In the genomic region with DNA sequence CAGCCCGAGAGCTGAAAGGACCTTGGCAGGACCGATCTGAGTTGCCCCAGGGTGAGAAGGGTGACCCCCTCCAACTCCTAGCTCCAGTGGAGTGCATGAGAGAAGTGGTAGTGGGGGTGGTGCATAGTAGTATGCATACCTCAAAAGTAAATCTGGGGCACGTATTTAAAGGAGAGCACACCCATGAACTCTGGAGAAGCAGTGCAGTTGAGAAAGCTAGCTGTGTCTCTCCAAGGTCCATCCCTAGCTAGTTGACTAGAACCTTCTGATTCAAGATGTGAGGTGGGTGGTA, we compare ENCODE assay signal across 8 mouse cellular contexts. TPM values are rescaled to one million over a fixed set of nuclear protein-coding genes. Genes with fewer than 3 reads are reported as not detected.
A peak's percentile ranks its signal among the peaks of the same experiment; 100 is the strongest.
DNase-seq lines count a peak whose midpoint lies in the region; ATAC-seq and TF ChIP-seq lines count a peak whose summit lies in the region.

No protein-coding gene starts in this region.

- DNase-seq in kidney, adult 2 months = no peak
- DNase-seq in kidney, postnatal 10 days = no peak
- no peak for DNase-seq in right cerebral cortex, adult 2 months (ENCODE audit: low spot score in 2 of 2)
- DNase-seq in embryo, embryonic 9.5 days (ENCODE audit: extremely low spot score) = no peak
- no peak for DNase-seq in ovary, postnatal 14 days (ENCODE audit: low spot score)

- no peaks in the 10 kb centered on the region for H3K9me3 ChIP-seq in hindbrain, embryonic 13.5 days
- H3K9me3 ChIP-seq in midbrain, embryonic 12.5 days = no peaks in the 10 kb centered on the region

- WGBS in kidney, adult 2 months = 3% methylated on average over 3 of the region's 3 CpGs
- WGBS in bone marrow, adult 2 months = 3% methylated on average over 3 of the region's 3 CpGs
- whole genome bisulfite sequencing in hindbrain, embryonic 13.5 days = 6% methylated on average over 3 of the region's 3 CpGs
- 0% methylated on average over 3 of the region's 3 CpGs for WGBS in midbrain, embryonic 12.5 days

- peak overlapping the region; percentile 78 for H3K9ac ChIP-seq in hindbrain, embryonic 13.5 days
- peak overlapping the region; percentile 72 for H3K9ac ChIP-seq in midbrain, embryonic 12.5 days (replicated peaks)

- H3K4me1 ChIP-seq in kidney, adult 2 months (ENCODE audit: control insufficient read depth, insufficient read depth, low read length) = peaks cover 32% of the 10 kb centered on the region
- peaks cover 5% of the 10 kb centered on the region; the same call in 1 of the 2 replicates for H3K4me1 ChIP-seq in bone marrow, adult 2 months (ENCODE audit: control insufficient read depth, insufficient read depth, low read length)
- H3K4me1 ChIP-seq in hindbrain, embryonic 13.5 days (replicated peaks) = peaks cover 39% of the 10 kb centered on the region
- peaks cover 26% of the 10 kb centered on the region for H3K4me1 ChIP-seq in midbrain, embryonic 12.5 days

- no peak; the same call in 1 of the 2 replicates for ATAC-seq in hindbrain, embryonic 13.5 days (ENCODE audit: low FRiP score)
- no peak for ATAC-seq in midbrain, embryonic 12.5 days (ENCODE audit: low FRiP score, low read depth)

- TF ChIP-seq CTCF in kidney, adult 2 months (conservative IDR thresholded peaks at IDR 0.05; ENCODE audit: insufficient read depth, insufficient read length, low read depth, low read length) = no peak
- no peak for TF ChIP-seq CTCF in bone marrow, adult 2 months (IDR thresholded peaks at IDR 0.05; ENCODE audit: control insufficient read depth, insufficient read depth, low read length)

- H3K27ac ChIP-seq in kidney, adult 2 months (ENCODE audit: insufficient read depth, low read depth, low read length) = peak overlapping the region; percentile 9; the same call in 1 of the 2 replicates
- H3K27ac ChIP-seq in bone marrow, adult 2 months (ENCODE audit: control insufficient read depth, insufficient read depth, low read depth, low read length, poor library complexity) = no peak overlapping the region
- H3K27ac ChIP-seq in hindbrain, embryonic 13.5 days = peak overlapping the region; percentile 62; the same call in 1 of the 2 replicates
- H3K27ac ChIP-seq in midbrain, embryonic 12.5 days (replicated peaks) = peak overlapping the region; percentile 75; the same call in 1 of the 2 replicates

- no peaks in the 10 kb centered on the region for H3K36me3 ChIP-seq in kidney, adult 2 months (ENCODE audit: control insufficient read depth, insufficient read depth, low read length)
- no peaks in the 10 kb centered on the region for H3K36me3 ChIP-seq in hindbrain, embryonic 13.5 days
- H3K36me3 ChIP-seq in midbrain, embryonic 12.5 days = no peaks in the 10 kb centered on the region

- no peak for TF ChIP-seq POLR2A in kidney, adult 2 months (IDR thresholded peaks at IDR 0.05; ENCODE audit: low read depth, low read length)
- no peak for TF ChIP-seq POLR2A in bone marrow, adult 2 months (IDR thresholded peaks at IDR 0.05; ENCODE audit: borderline replicate concordance, control insufficient read depth, low read depth, low read length)

- H3K4me2 ChIP-seq in hindbrain, embryonic 13.5 days = peak overlapping the region; percentile 81
- H3K4me2 ChIP-seq in midbrain, embryonic 12.5 days (replicated peaks) = peak overlapping the region; percentile 88

- H3K4me3 ChIP-seq in kidney, adult 2 months (ENCODE audit: insufficient read depth, low read depth, low read length) = peak overlapping the region; percentile 47
- H3K4me3 ChIP-seq in bone marrow, adult 2 months (replicated peaks; ENCODE audit: control insufficient read depth, low read depth, low read length) = peak overlapping the region; percentile 56
- H3K4me3 ChIP-seq in hindbrain, embryonic 13.5 days = peak overlapping the region; percentile 54
- H3K4me3 ChIP-seq in midbrain, embryonic 12.5 days = peak overlapping the region; percentile 57

- no peaks in the 10 kb centered on the region for H3K27me3 ChIP-seq in kidney, adult 2 months (replicated peaks; ENCODE audit: control insufficient read depth, insufficient read depth, low read length)
- H3K27me3 ChIP-seq in hindbrain, embryonic 13.5 days = peaks cover 9% of the 10 kb centered on the region; the same call in 1 of the 2 replicates
- H3K27me3 ChIP-seq in midbrain, embryonic 12.5 days = peaks cover 29% of the 10 kb centered on the region

RNA-seq across cellular contexts. Expression of gene Rab3il1, which starts 17.0 kb away (rescaled TPM):
- polyA plus RNA-seq in kidney, adult 2 months (2012; rRNA removed) = 66.0 and 90.9 TPM in 2 replicates
- 89.7 and 115 TPM in 2 replicates for polyA plus RNA-seq in bone marrow, adult 2 months (2011; ENCODE audit: insufficient read depth, insufficient read length, low replicate concordance, missing spikeins)
- 22.6 and 25.1 TPM in 2 replicates for polyA plus RNA-seq in hindbrain, embryonic 13.5 days (2015; fragmentation: Nextera tagmentation; extraction: Ambion mirVana)
- polyA plus RNA-seq in midbrain, embryonic 12.5 days (2016; fragmentation: Nextera tagmentation; extraction: Ambion mirVana) = 28.2 and 34.2 TPM in 2 replicates

RNA-seq across cellular contexts. Expression of gene Best1, which starts 17.0 kb away (rescaled TPM):
- 0.33 and 0.38 TPM in 2 replicates for polyA plus RNA-seq in kidney, adult 2 months (2012; rRNA removed)
- polyA plus RNA-seq in bone marrow, adult 2 months (2011; ENCODE audit: insufficient read depth, insufficient read length, low replicate concordance, missing spikeins) = not detected in 2 replicates
- 1.5 and 1.7 TPM in 2 replicates for polyA plus RNA-seq in hindbrain, embryonic 13.5 days (2015; fragmentation: Nextera tagmentation; extraction: Ambion mirVana)
- polyA plus RNA-seq in midbrain, embryonic 12.5 days (2016; fragmentation: Nextera tagmentation; extraction: Ambion mirVana) = 1.1 TPM in 2 replicates

RNA-seq across cellular contexts. Expression of gene Fads3, which starts 22.9 kb away (rescaled TPM):
- 382 and 459 TPM in 2 replicates for polyA plus RNA-seq in kidney, adult 2 months (2012; rRNA removed)
- polyA plus RNA-seq in bone marrow, adult 2 months (2011; ENCODE audit: insufficient read depth, insufficient read length, low replicate concordance, missing spikeins) = 6.6 and 12.5 TPM in 2 replicates
- 15.2 and 18.0 TPM in 2 replicates for polyA plus RNA-seq in hindbrain, embryonic 13.5 days (2015; fragmentation: Nextera tagmentation; extraction: Ambion mirVana)
- polyA plus RNA-seq in midbrain, embryonic 12.5 days (2016; fragmentation: Nextera tagmentation; extraction: Ambion mirVana) = 9.6 and 10.7 TPM in 2 replicates

RNA-seq across cellular contexts. Expression of gene Fth1, which starts 38.1 kb away (rescaled TPM):
- 8,110 and 8,726 TPM in 2 replicates for polyA plus RNA-seq in kidney, adult 2 months (2012; rRNA removed)
- 1,509 and 1,706 TPM in 2 replicates for polyA plus RNA-seq in bone marrow, adult 2 months (2011; ENCODE audit: insufficient read depth, insufficient read length, low replicate concordance, missing spikeins)
- 1,535 and 1,618 TPM in 2 replicates for polyA plus RNA-seq in hindbrain, embryonic 13.5 days (2015; fragmentation: Nextera tagmentation; extraction: Ambion mirVana)
- polyA plus RNA-seq in midbrain, embryonic 12.5 days (2016; fragmentation: Nextera tagmentation; extraction: Ambion mirVana) = 1,351 and 1,421 TPM in 2 replicates

Comparison
In these comparisons a context has a peak if more than half of its experiments do, and no peak if none do; other contexts are left out.
1. RNA of gene Fads3, which starts 22.9 kb away (polyA plus RNA-seq): 382 to 459 TPM in kidney, adult 2 months; 15.2 to 18.0 TPM in hindbrain, embryonic 13.5 days, 6.6 to 12.5 TPM in bone marrow, adult 2 months and 9.6 to 10.7 TPM in midbrain, embryonic 12.5 days; every median in the first group is over 10 times any median in the second.
2. Peak in every context shown above with its lines, with median percentiles within 50 percentile points of each other: H3K4me3 ChIP-seq.